Mouse (Mus musculus): ENCODE data around the gene Dtx2.

The Dtx2 gene

GRCm38 (mm10) chr5:135975893-135976668 lies 18.5 kb upstream of the Dtx2 start:
- DNase-seq, result no peak

- DNase-seq, result no peak
Measured at GRCm38 (mm10) chr5:135979381-135979780, 15.2 kb upstream of the Dtx2 start.

GRCm38 (mm10) chr5:135979904-135980303 lies 14.7 kb upstream of the Dtx2 start, which contains the start of gene Zp3:
Gene Zp3 (plus strand): TSS chr5:135980099.
- DNase-seq, result no peak

- DNase-seq, result peak; percentile 77 to 83
Measured at GRCm38 (mm10) chr5:135982398-135982797, 12.2 kb upstream of the Dtx2 start.

- DNase-seq, result no peak
Measured at GRCm38 (mm10) chr5:135984546-135985044, 10.0 kb upstream of the Dtx2 start.

GRCm38 (mm10) chr5:135987248-135987647 lies 7.4 kb upstream of the Dtx2 start:
- DNase-seq, result no peak

GRCm38 (mm10) chr5:135990601-135991000 lies 4.0 kb upstream of the Dtx2 start:
- no peak for DNase-seq

- DNase-seq, result no peak
Measured at GRCm38 (mm10) chr5:135993381-135993965, 1.1 kb upstream of the Dtx2 start.

GRCm38 (mm10) chr5:135994335-135994724 lies 270 bp upstream of the Dtx2 start:
- no peak for DNase-seq

- no peak for DNase-seq
Measured at GRCm38 (mm10) chr5:135996162-135996561, 1.6 kb downstream of the Dtx2 start.

GRCm38 (mm10) chr5:136001222-136001621 lies 6.6 kb downstream of the Dtx2 start:
- DNase-seq, result no peak

GRCm38 (mm10) chr5:136002325-136002724 lies 7.7 kb downstream of the Dtx2 start:
- DNase-seq, result no peak

- no peak for DNase-seq
Measured at GRCm38 (mm10) chr5:136002751-136003151, 8.2 kb downstream of the Dtx2 start.

GRCm38 (mm10) chr5:136004537-136004936 lies 9.9 kb downstream of the Dtx2 start:
- no peak for DNase-seq

GRCm38 (mm10) chr5:136007745-136008144 lies 13.1 kb downstream of the Dtx2 start:
- DNase-seq, result no peak

GRCm38 (mm10) chr5:136014877-136015276 lies 20.3 kb downstream of the Dtx2 start:
- no peak for DNase-seq

- no peak for DNase-seq
Measured at GRCm38 (mm10) chr5:136015586-136015985, 21.0 kb downstream of the Dtx2 start.

- peak in 1 of 2 experiments; percentile 43 for DNase-seq
Measured at GRCm38 (mm10) chr5:136016014-136016876, 21.6 kb downstream of the Dtx2 start.

GRCm38 (mm10) chr5:136017262-136017661 lies 22.7 kb downstream of the Dtx2 start:
- no peak for DNase-seq

GRCm38 (mm10) chr5:136018726-136019125 lies 24.1 kb downstream of the Dtx2 start:
- DNase-seq, result no peak

- no peak for DNase-seq
Measured at GRCm38 (mm10) chr5:136019907-136020306, 25.3 kb downstream of the Dtx2 start.

GRCm38 (mm10) chr5:136025712-136026111 lies 31.1 kb downstream of the Dtx2 start:
- DNase-seq, result peak; percentile 34 to 56

- DNase-seq, result no peak
Measured at GRCm38 (mm10) chr5:136026859-136027258, 32.3 kb downstream of the Dtx2 start.
